Mouse (Mus musculus) effector memory CD4-positive, alpha-beta T cell, adult 5 months (primary cell): ENCODE data around the gene Unc5cl. TPM values are rescaled to one million over a fixed set of nuclear protein-coding genes. Genes with fewer than 3 reads are reported as not detected.

ENCODE experiments used
- polyA plus RNA-seq: library from polyadenylated mRNA; unstranded; fragments of 100-300 nt; shearing (Covaris generic); gene quantifications from one replicate; pipeline ENCODE4 v1.2.1, GENCODE M21; 2017

The Unc5cl gene
- polyA plus RNA-seq: 9.5 TPM

GRCm38 (mm10) chr17:48454688-48455087, at the start of gene Unc5cl:
TSS of gene Unc5cl (plus strand) at chr17:48454901.

GRCm38 (mm10) chr17:48409380-48410298, 45.1 kb upstream of the Unc5cl start, which contains the start of the genes Nfya and Oard1:
TSS of gene Nfya (minus strand) at chr17:48409906.
TSS of gene Oard1 (plus strand) at chr17:48410014.

GRCm38 (mm10) chr17:48432158-48432980, 22.3 kb upstream of the Unc5cl start, which contains the start of gene Apobec2:
TSS of gene Apobec2 (minus strand) at chr17:48432930.

GRCm38 (mm10) chr17:48451353-48451675, 3.4 kb upstream of the Unc5cl start, which contains the start of gene Tspo2:
TSS of gene Tspo2 (minus strand) at chr17:48451522.

Other genes starting within 250 kb of the Unc5cl start
- not detected for gene Trem1, start 222.1 kb upstream of the Unc5cl start, polyA plus RNA-seq
- not detected for gene Trem3, start 207.1 kb upstream of the Unc5cl start, polyA plus RNA-seq
- gene Treml4, start 190.6 kb upstream of the Unc5cl start, polyA plus RNA-seq: not detected
- gene Treml2, start 155.4 kb upstream of the Unc5cl start, polyA plus RNA-seq: 1.3 TPM
- 0.30 TPM for gene B430306N03Rik, start 138.8 kb upstream of the Unc5cl start, polyA plus RNA-seq
- gene Trem2, start 108.5 kb upstream of the Unc5cl start, polyA plus RNA-seq: not detected
- gene Treml1, start 95.0 kb upstream of the Unc5cl start, polyA plus RNA-seq: not detected
- 12.1 TPM for gene Nfya, start 45.0 kb upstream of the Unc5cl start, polyA plus RNA-seq
- 48.0 TPM for gene Oard1, start 44.9 kb upstream of the Unc5cl start, polyA plus RNA-seq
- gene Apobec2, start 22.0 kb upstream of the Unc5cl start, polyA plus RNA-seq: 9.5 TPM
- 0.11 TPM for gene Tspo2, start 3.4 kb upstream of the Unc5cl start, polyA plus RNA-seq